ENCODE assay signal across 15 mouse cellular contexts in the genomic region with DNA sequence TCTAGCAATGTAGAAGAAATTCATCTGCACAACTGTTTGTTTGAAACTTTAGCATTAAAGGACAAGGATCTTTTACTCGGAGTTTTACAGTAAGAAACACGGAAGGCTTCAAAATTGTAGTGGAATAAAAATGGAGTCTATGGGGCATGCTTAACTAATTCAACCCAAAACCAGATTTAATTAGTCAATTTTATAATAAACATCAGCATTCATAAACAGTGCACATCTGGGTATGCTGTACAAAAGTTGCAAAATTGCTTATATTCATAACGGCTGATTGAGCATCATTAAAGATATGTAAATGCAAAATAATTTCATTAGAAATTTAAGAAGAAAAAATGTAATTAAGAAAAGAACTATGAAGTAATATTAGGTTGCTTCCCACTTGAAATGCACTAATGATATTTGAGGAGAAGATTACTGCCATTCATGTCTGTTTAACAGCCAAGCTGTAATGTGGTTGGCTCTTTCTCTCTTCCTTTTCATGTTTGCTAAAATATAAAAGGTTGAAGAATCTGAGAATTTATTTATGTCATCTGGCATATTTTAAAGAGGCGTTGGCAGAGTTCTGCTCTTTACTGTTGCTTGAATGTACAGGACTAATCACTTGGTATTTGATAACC.
DNase-seq lines count a peak whose midpoint lies in the region; ATAC-seq and TF ChIP-seq lines count a peak whose summit lies in the region.
"Had no signal": no experiment of that assay in that cellular context is flagged by ENCODE, and none has a peak within 500 bp of the region (broad histone marks: within the 10 kb centered on the region; RNA-seq: fewer than 3 reads in every experiment).

No protein-coding gene starts in this region.

- TF ChIP-seq CTCF in forebrain, postnatal 0 days (IDR thresholded peaks at IDR 0.05; ENCODE audit: low read depth), result no peak

- no peaks in the 10 kb centered on the region for H3K9me3 ChIP-seq in forebrain, embryonic 14.5 days (replicated peaks; ENCODE audit: control insufficient read depth, low read length)
- no peaks in the 10 kb centered on the region for H3K9me3 ChIP-seq in forebrain, postnatal 0 days (ENCODE audit: low read length)
- H3K9me3 ChIP-seq in forebrain, embryonic 16.5 days (ENCODE audit: control insufficient read depth, low read length), result no peaks in the 10 kb centered on the region
- no peaks in the 10 kb centered on the region for H3K9me3 ChIP-seq in forebrain, embryonic 11.5 days (ENCODE audit: control insufficient read depth, low read length)
- H3K9me3 ChIP-seq: embryonic facial prominence, embryonic 10.5 days; embryonic facial prominence, embryonic 12.5 days had no signal

- no peak overlapping the region for H3K27ac ChIP-seq in forebrain, embryonic 14.5 days (ENCODE audit: low read depth, low read length)
- H3K27ac ChIP-seq in forebrain, postnatal 0 days (ENCODE audit: low read depth, low read length), result no peak overlapping the region
- H3K27ac ChIP-seq in forebrain, embryonic 16.5 days (ENCODE audit: low read length), result no peak overlapping the region
- H3K27ac ChIP-seq in forebrain, embryonic 11.5 days (ENCODE audit: low read depth, low read length), result no peak overlapping the region
- H3K27ac ChIP-seq: embryonic facial prominence, embryonic 10.5 days; embryonic facial prominence, embryonic 12.5 days had no signal

- no peaks in the 10 kb centered on the region for H3K27me3 ChIP-seq in forebrain, embryonic 14.5 days (replicated peaks; ENCODE audit: control insufficient read depth, insufficient read depth, low read length)
- no peaks in the 10 kb centered on the region for H3K27me3 ChIP-seq in forebrain, postnatal 0 days (ENCODE audit: insufficient read depth, low read length)
- H3K27me3 ChIP-seq in forebrain, embryonic 16.5 days (replicated peaks; ENCODE audit: control insufficient read depth, insufficient read depth, low read length), result no peaks in the 10 kb centered on the region
- no peaks in the 10 kb centered on the region for H3K27me3 ChIP-seq in forebrain, embryonic 11.5 days (ENCODE audit: control insufficient read depth, insufficient read depth, low read length)
- H3K27me3 ChIP-seq: embryonic facial prominence, embryonic 12.5 days had no signal

- no peak overlapping the region for H3K4me3 ChIP-seq in forebrain, embryonic 14.5 days (ENCODE audit: low read depth, low read length)
- no peak overlapping the region for H3K4me3 ChIP-seq in forebrain, postnatal 0 days (ENCODE audit: low read depth, low read length)
- H3K4me3 ChIP-seq in forebrain, embryonic 16.5 days (replicated peaks; ENCODE audit: low read length), result no peak overlapping the region
- H3K4me3 ChIP-seq in forebrain, embryonic 11.5 days (ENCODE audit: low read depth, low read length), result no peak overlapping the region
- H3K4me3 ChIP-seq: embryonic facial prominence, embryonic 10.5 days; embryonic facial prominence, embryonic 12.5 days had no signal

- 81% methylated on average over 4 of the region's 4 CpGs for WGBS in forebrain, embryonic 14.5 days
- WGBS in forebrain, postnatal 0 days, result 79% methylated on average over 4 of the region's 4 CpGs
- WGBS in forebrain, embryonic 16.5 days, result 84% methylated on average over 4 of the region's 4 CpGs
- WGBS in forebrain, embryonic 11.5 days, result 89% methylated on average over 4 of the region's 4 CpGs

- DNase-seq in forebrain, embryonic 14.5 days (ENCODE audit: low spot score), result peak; percentile 31
- no peak for DNase-seq in forebrain, postnatal 0 days
- no peak for DNase-seq in forebrain, embryonic 11.5 days (ENCODE audit: low spot score)
- no peak for DNase-seq in spleen, adult 18-20 months
- DNase-seq: adrenal gland, adult 2 months; adrenal gland, postnatal 10 days; adrenal gland, postnatal 25 days; cerebellum, adult 11-12 months; cerebellum, adult 2 months; cerebellum, adult 9-10 months; cerebellum, postnatal 10 days; cerebellum, postnatal 25 days had no signal

- H3K4me2 ChIP-seq in forebrain, embryonic 14.5 days (ENCODE audit: low read length), result no peak overlapping the region
- no peak overlapping the region for H3K4me2 ChIP-seq in forebrain, postnatal 0 days (ENCODE audit: low read depth)
- H3K4me2 ChIP-seq in forebrain, embryonic 16.5 days (ENCODE audit: low read length), result no peak overlapping the region
- H3K4me2 ChIP-seq in forebrain, embryonic 11.5 days (ENCODE audit: low read depth, low read length, severe bottlenecking), result no peak overlapping the region
- H3K4me2 ChIP-seq: embryonic facial prominence, embryonic 12.5 days had no signal

- H3K4me1 ChIP-seq in forebrain, embryonic 14.5 days (ENCODE audit: control insufficient read depth, insufficient read depth, low read length), result no peaks in the 10 kb centered on the region
- no peaks in the 10 kb centered on the region for H3K4me1 ChIP-seq in forebrain, postnatal 0 days (ENCODE audit: insufficient read depth)
- H3K4me1 ChIP-seq in forebrain, embryonic 16.5 days (replicated peaks; ENCODE audit: control insufficient read depth, insufficient read depth, low read length), result no peaks in the 10 kb centered on the region
- no peaks in the 10 kb centered on the region for H3K4me1 ChIP-seq in forebrain, embryonic 11.5 days (replicated peaks; ENCODE audit: control insufficient read depth, insufficient read depth, low read length)
- H3K4me1 ChIP-seq: embryonic facial prominence, embryonic 10.5 days; embryonic facial prominence, embryonic 12.5 days had no signal

- no peak overlapping the region for H3K9ac ChIP-seq in forebrain, embryonic 14.5 days (ENCODE audit: low read length)
- H3K9ac ChIP-seq in forebrain, postnatal 0 days, result no peak overlapping the region
- H3K9ac ChIP-seq in forebrain, embryonic 16.5 days (replicated peaks; ENCODE audit: low read depth, low read length), result no peak overlapping the region
- H3K9ac ChIP-seq in forebrain, embryonic 11.5 days (ENCODE audit: low read length), result no peak overlapping the region
- H3K9ac ChIP-seq: embryonic facial prominence, embryonic 12.5 days had no signal

- no peaks in the 10 kb centered on the region for H3K36me3 ChIP-seq in forebrain, embryonic 14.5 days (ENCODE audit: control insufficient read depth, insufficient read depth, low read length)
- no peaks in the 10 kb centered on the region for H3K36me3 ChIP-seq in forebrain, postnatal 0 days (ENCODE audit: insufficient read depth)
- H3K36me3 ChIP-seq in forebrain, embryonic 16.5 days (ENCODE audit: control insufficient read depth, insufficient read depth), result no peaks in the 10 kb centered on the region
- H3K36me3 ChIP-seq in forebrain, embryonic 11.5 days (ENCODE audit: control insufficient read depth, insufficient read depth, low read length), result no peaks in the 10 kb centered on the region
- H3K36me3 ChIP-seq: embryonic facial prominence, embryonic 10.5 days; embryonic facial prominence, embryonic 12.5 days had no signal

- peak; percentile 72 for ATAC-seq in forebrain, embryonic 14.5 days
- ATAC-seq in forebrain, postnatal 0 days, result no peak
- ATAC-seq in forebrain, embryonic 16.5 days, result peak; percentile 55; the same call in 1 of the 2 replicates
- no peak for ATAC-seq in forebrain, embryonic 11.5 days (replicated peaks; ENCODE audit: low FRiP score)

Comparison
In these comparisons a context has a peak if more than half of its experiments do, and no peak if none do; other contexts are left out.
1. ATAC-seq: peak in forebrain, embryonic 14.5 days (single experiment) and forebrain, embryonic 16.5 days (single experiment); none in forebrain, postnatal 0 days (single experiment) and forebrain, embryonic 11.5 days (single experiment).